Mouse (Mus musculus): Measurements from ENCODE around the gene Nfam1.

DNA sequence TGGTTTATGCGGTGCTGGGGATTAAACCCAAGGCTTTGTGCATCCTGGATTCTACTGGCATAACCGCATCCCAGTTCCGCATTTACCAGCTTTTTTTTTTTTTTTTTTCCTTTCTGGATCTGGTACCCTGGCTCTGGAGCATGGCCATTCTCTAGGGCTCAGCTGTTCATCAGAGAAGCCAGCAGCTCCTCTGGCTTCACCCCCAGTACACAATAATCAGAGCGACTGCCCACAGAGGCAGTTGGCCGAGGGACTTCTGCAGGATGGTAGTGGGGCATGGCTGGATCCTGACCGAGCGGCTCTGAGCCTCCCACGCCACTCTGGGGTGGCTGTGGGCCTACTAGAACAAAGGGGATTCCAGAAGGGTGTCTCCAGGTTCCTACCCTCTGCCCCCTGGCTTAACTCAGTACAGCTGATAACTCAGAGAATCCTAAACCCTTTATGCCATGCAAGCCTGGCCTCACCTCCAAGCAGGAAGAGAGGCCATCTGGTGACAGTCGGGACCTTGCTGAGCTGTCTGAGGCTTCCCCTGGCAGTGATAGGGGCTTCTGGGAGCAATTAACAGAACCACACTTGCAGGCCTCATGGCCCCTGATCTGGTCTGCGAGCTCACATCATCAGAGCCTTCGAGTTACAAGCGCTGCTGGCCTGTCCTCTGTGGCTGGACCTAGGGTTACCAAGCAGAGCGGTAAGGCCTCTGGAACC, 40.9 kb downstream of the Nfam1 start:
- no peak for TF ChIP-seq CTCF (IDR thresholded peaks at IDR 0.05; ENCODE audit: control insufficient read depth, insufficient read depth, insufficient replicate concordance, low read depth, low read length)
- no peak for TF ChIP-seq POLR2A (IDR thresholded peaks at IDR 0.05; ENCODE audit: control insufficient read depth, low read depth, low read length)

Measured in testis, adult 2 months (tissue).